Mouse (Mus musculus) liver, postnatal 0 days (tissue): ENCODE results near the gene Krtap4-7. TPM values are rescaled to one million over a fixed set of nuclear protein-coding genes. Genes with fewer than 3 reads are reported as not detected.
"Not testable (repeated sequence)": the region's sequence is repeated elsewhere in the genome, so short reads cannot be mapped to it uniquely, and the experiment has no call there.

Experiments
- ATAC-seq: fragments of 200-750 bp; cut with Nextera tagmentation; 2 replicates; pipeline ENCODE4 v1.8.0; 2017; ENCODE audit warnings: mild to moderate bottlenecking, moderate library complexity
- DNase-seq: peaks from one replicate; pipeline ENCODE4 v3.0.0-alpha.2; 2016
- H3K27ac ChIP-seq: fragments of 300-500 bp; sonication (generic); 2 replicates; pipeline ENCODE4 v1.5.1; 2014; ENCODE audit warnings: antibody characterized with exemption, moderate library complexity, mild to moderate bottlenecking, low read depth
- H3K27me3 ChIP-seq: fragments of 300-500 bp; sonication (generic); 2 replicates; pipeline ENCODE4 v1.6.1; 2014; ENCODE audit warnings: low read length, control low read depth, mixed read lengths; ENCODE audit not compliant: insufficient read depth
- H3K36me3 ChIP-seq: fragments of 300-500 bp; sonication (generic); replicated peaks from 2 replicates; pipeline ENCODE4 v1.6.1; 2014; ENCODE audit warnings: mild to moderate bottlenecking, control low read depth, low read length, moderate library complexity, mixed read lengths; ENCODE audit not compliant: insufficient read depth
- H3K4me1 ChIP-seq: fragments of 300-500 bp; sonication (generic); 2 replicates; pipeline ENCODE4 v1.6.1; 2014; ENCODE audit warnings: antibody characterized with exemption, mild to moderate bottlenecking, control low read depth; ENCODE audit not compliant: insufficient read depth
- H3K4me2 ChIP-seq: fragments of 300-500 bp; sonication (generic); 2 replicates; pipeline ENCODE4 v1.6.1; 2014; ENCODE audit warnings: low read depth, mild to moderate bottlenecking, low read length, moderate library complexity, mixed read lengths
- H3K4me3 ChIP-seq: fragments of 300-500 bp; sonication (generic); 2 replicates; pipeline ENCODE4 v1.5.1; 2014; ENCODE audit warnings: low read depth, low read length
- H3K9ac ChIP-seq: fragments of 300-500 bp; sonication (generic); replicated peaks from 2 replicates; pipeline ENCODE4 v1.6.1; 2014; ENCODE audit warnings: mild to moderate bottlenecking, moderate library complexity
- H3K9me3 ChIP-seq: fragments of 300-500 bp; sonication (generic); 2 replicates; pipeline ENCODE4 v1.6.1; 2016; ENCODE audit warnings: mild to moderate bottlenecking, control low read depth, low read length, mixed read lengths
- CTCF ChIP-seq: sonication (generic); IDR thresholded peaks from 2 replicates; pipeline ENCODE4 v1.5.1; 2016; ENCODE audit warnings: antibody characterized with exemption, low read depth
- EP300 ChIP-seq: IDR thresholded peaks from 2 replicates; pipeline ENCODE4 v1.6.1; 2016; ENCODE audit warnings: antibody characterized with exemption, low read depth, mild to moderate bottlenecking
- WGBS: fragments of 180-500 bp; shearing (Covaris S2); extraction: QIAGEN DNeasy Blood & Tissue Kit; methylation state at CpG from one replicate; pipeline ENCODE4 v1.1.7; 2014; ENCODE audit not compliant: insufficient replicate concordance; 5-methylcytosine and 5-hydroxymethylcytosine counted together
- polyA plus RNA-seq: library from polyadenylated mRNA; unstranded; fragments of >200 nt; fragmentation: Nextera tagmentation; extraction: Ambion mirVana; gene quantifications from 2 replicates; pipeline ENCODE4 v1.2.1, GENCODE M21; 2015

Gene Krtap4-7
- polyA plus RNA-seq, 1 experiment from 2014 or later: not detected

GRCm38 (mm10) chr11:99609126-99609525 is 34.8 kb downstream of the Krtap4-7 start:
- ATAC-seq: no peak
- H3K4me1 ChIP-seq: no peaks in the 10 kb centered on the region
- H3K9ac ChIP-seq: no peak overlapping the region
- 54% methylated on average over 1 of the region's 1 CpGs for WGBS
- no peaks in the 10 kb centered on the region for H3K9me3 ChIP-seq
- no peaks in the 10 kb centered on the region for H3K27me3 ChIP-seq
- no peak overlapping the region for H3K4me3 ChIP-seq
- no peak for TF ChIP-seq CTCF
- TF ChIP-seq EP300: no peak
- no peak overlapping the region for H3K4me2 ChIP-seq
- DNase-seq: no peak
- no peaks in the 10 kb centered on the region for H3K36me3 ChIP-seq
- H3K27ac ChIP-seq: no peak overlapping the region

GRCm38 (mm10) chr11:99603208-99603607 is 40.7 kb downstream of the Krtap4-7 start, which contains the start of gene Gm11938:
Gene Gm11938 (minus strand): TSS chr11:99603308.
- not testable (repeated sequence) for H3K36me3 ChIP-seq, DNase-seq, H3K27ac ChIP-seq, H3K4me3 ChIP-seq, H3K9me3 ChIP-seq, H3K4me2 ChIP-seq, H3K27me3 ChIP-seq, H3K4me1 ChIP-seq, ATAC-seq, H3K9ac ChIP-seq
- WGBS: 70% methylated on average over 1 of the region's 1 CpGs

GRCm38 (mm10) chr11:99597742-99598141 is 46.1 kb downstream of the Krtap4-7 start, which contains the start of gene Krtap9-3:
Gene Krtap9-3 (minus strand): TSS chr11:99598105.
- WGBS: 67% methylated on average over 6 of the region's 6 CpGs
- not testable (repeated sequence) for H3K4me1 ChIP-seq, H3K4me2 ChIP-seq, H3K36me3 ChIP-seq, H3K9ac ChIP-seq, H3K27me3 ChIP-seq, ATAC-seq, H3K4me3 ChIP-seq, H3K27ac ChIP-seq, H3K9me3 ChIP-seq, DNase-seq

Other genes starting within 250 kb of the Krtap4-7 start
- gene Krt12, start 221.8 kb downstream of the Krtap4-7 start, polyA plus RNA-seq: not detected in 2 replicates
- 13.3 and 14.5 TPM in 2 replicates for gene Krt20, start 205.9 kb downstream of the Krtap4-7 start, polyA plus RNA-seq
- gene Krt23, start 151.0 kb downstream of the Krtap4-7 start, polyA plus RNA-seq: 15.7 and 16.5 TPM in 2 replicates
- gene Krt39, start 122.8 kb downstream of the Krtap4-7 start, polyA plus RNA-seq: not detected in 2 replicates
- not detected in 2 replicates for gene Krt40, start 100.9 kb downstream of the Krtap4-7 start, polyA plus RNA-seq
- not detected in 2 replicates for gene Krtap3-3, start 93.2 kb downstream of the Krtap4-7 start, polyA plus RNA-seq
- gene Krtap3-2, start 87.2 kb downstream of the Krtap4-7 start, polyA plus RNA-seq: not detected in 2 replicates
- not detected in 2 replicates for gene Gm11939, start 84.6 kb downstream of the Krtap4-7 start, polyA plus RNA-seq
- gene Krtap3-1, start 77.5 kb downstream of the Krtap4-7 start, polyA plus RNA-seq: not detected in 2 replicates
- not detected in 2 replicates for gene Krtap1-5, start 63.1 kb downstream of the Krtap4-7 start, polyA plus RNA-seq
- gene Krtap1-4, start 60.4 kb downstream of the Krtap4-7 start, polyA plus RNA-seq: not detected in 2 replicates
- not detected in 2 replicates for gene Krtap1-3, start 52.8 kb downstream of the Krtap4-7 start, polyA plus RNA-seq
- gene Krtap9-3, start 46.0 kb downstream of the Krtap4-7 start, polyA plus RNA-seq: not detected in 2 replicates
- gene Gm11938, start 40.8 kb downstream of the Krtap4-7 start, polyA plus RNA-seq: not detected in 2 replicates
- not detected in 2 replicates for gene Gm11937, start 33.9 kb downstream of the Krtap4-7 start, polyA plus RNA-seq
- gene Krtap2-4, start 29.2 kb downstream of the Krtap4-7 start, polyA plus RNA-seq: not detected in 2 replicates
- gene Gm11562, start 23.7 kb downstream of the Krtap4-7 start, polyA plus RNA-seq: not detected in 2 replicates
- not detected in 2 replicates for gene Krtap4-1, start 15.9 kb downstream of the Krtap4-7 start, polyA plus RNA-seq
- not detected in 2 replicates for gene Krtap4-2, start 9.0 kb downstream of the Krtap4-7 start, polyA plus RNA-seq
- not detected in 2 replicates for gene Gm11555, start 6.1 kb upstream of the Krtap4-7 start, polyA plus RNA-seq
- not detected in 2 replicates for gene Gm11563, start 14.9 kb upstream of the Krtap4-7 start, polyA plus RNA-seq
- gene Krtap4-6, start 21.9 kb upstream of the Krtap4-7 start, polyA plus RNA-seq: not detected in 2 replicates
- not detected in 2 replicates for gene Gm14190, start 46.7 kb upstream of the Krtap4-7 start, polyA plus RNA-seq
- gene Gm14180, start 90.2 kb upstream of the Krtap4-7 start, polyA plus RNA-seq: not detected in 2 replicates
- not detected in 2 replicates for gene Gm11595, start 128.8 kb upstream of the Krtap4-7 start, polyA plus RNA-seq
- not detected in 2 replicates for gene Krtap4-8, start 136.6 kb upstream of the Krtap4-7 start, polyA plus RNA-seq
- gene Krtap4-9, start 141.1 kb upstream of the Krtap4-7 start, polyA plus RNA-seq: not detected in 2 replicates
- not detected in 2 replicates for gene Gm11596, start 149.4 kb upstream of the Krtap4-7 start, polyA plus RNA-seq
- gene Gm11569, start 154.8 kb upstream of the Krtap4-7 start, polyA plus RNA-seq: not detected in 2 replicates
- not detected in 2 replicates for gene Gm11554, start 160.4 kb upstream of the Krtap4-7 start, polyA plus RNA-seq
- not detected in 2 replicates for gene Krtap4-13, start 165.8 kb upstream of the Krtap4-7 start, polyA plus RNA-seq
- gene Gm11564, start 171.6 kb upstream of the Krtap4-7 start, polyA plus RNA-seq: not detected in 2 replicates
- not detected in 2 replicates for gene 2300003K06Rik, start 194.0 kb upstream of the Krtap4-7 start, polyA plus RNA-seq
- gene Krtap4-16, start 207.5 kb upstream of the Krtap4-7 start, polyA plus RNA-seq: not detected in 2 replicates
- gene Gm11568, start 213.8 kb upstream of the Krtap4-7 start, polyA plus RNA-seq: not detected in 2 replicates
- gene Gm11559, start 220.4 kb upstream of the Krtap4-7 start, polyA plus RNA-seq: not detected in 2 replicates
- gene Krtap9-1, start 229.3 kb upstream of the Krtap4-7 start, polyA plus RNA-seq: not detected in 2 replicates
- not detected in 2 replicates for gene Gm11567, start 235.1 kb upstream of the Krtap4-7 start, polyA plus RNA-seq